30 mouse cellular contexts compared by ENCODE assay signal in genomic region chr2:76042210-76042609, GRCm38 (mm10).
DNase-seq lines count a peak whose midpoint lies in the region; ATAC-seq and TF ChIP-seq lines count a peak whose summit lies in the region.
"Had no signal": no experiment of that assay in that cellular context is flagged by ENCODE, and none has a peak within 500 bp of the region (broad histone marks: within the 10 kb centered on the region; RNA-seq: fewer than 3 reads in every experiment).

No protein-coding gene starts in this region.

- no peak for DNase-seq in liver, embryonic 11.5 days (ENCODE audit: low spot score)
- DNase-seq in hindbrain, embryonic 14.5 days (ENCODE audit: low spot score) = no peak
- no peak for DNase-seq in heart, adult 2 months
- no peak for DNase-seq in adrenal gland, postnatal 14 days
- no peak for DNase-seq in thymus, adult 18-20 months
- DNase-seq: adrenal gland, postnatal 25 days; cerebellum, adult 2 months; cerebellum, postnatal 14 days; gastrocnemius, postnatal 14 days; heart, postnatal 36 days; kidney, adult 11 months; kidney, postnatal 25 days; left cerebral cortex, postnatal 4 days; spleen, adult 18-20 months; thymus, postnatal 36 days had no signal

- intact Hi-C loops in heart, adult 2 months (cut with DNase I) = no loop called here

- H3K27ac ChIP-seq in liver, embryonic 11.5 days (ENCODE audit: low read depth, low read length) = no peak overlapping the region
- H3K27ac ChIP-seq in liver, embryonic 16.5 days (ENCODE audit: low read length) = no peak overlapping the region
- no peak overlapping the region for H3K27ac ChIP-seq in hindbrain, embryonic 14.5 days
- no peak overlapping the region for H3K27ac ChIP-seq in heart, adult 2 months
- H3K27ac ChIP-seq: forebrain, embryonic 13.5 days; hindbrain, embryonic 13.5 days; kidney, embryonic 15.5 days; layer of hippocampus, adult 2 months; left cerebral cortex, adult 2 months; limb, embryonic 15.5 days; lung, embryonic 15.5 days; midbrain, embryonic 10.5 days; midbrain, embryonic 15.5 days had no signal

- H3K36me3 ChIP-seq in megakaryocyte, embryonic 14.5 days (replicated peaks; ENCODE audit: low read length) = no peaks in the 10 kb centered on the region
- no peaks in the 10 kb centered on the region for H3K36me3 ChIP-seq in liver, embryonic 11.5 days (ENCODE audit: control insufficient read depth, insufficient read depth, low read length)
- no peaks in the 10 kb centered on the region for H3K36me3 ChIP-seq in liver, embryonic 16.5 days (ENCODE audit: control insufficient read depth, insufficient read depth)
- no peaks in the 10 kb centered on the region for H3K36me3 ChIP-seq in hindbrain, embryonic 14.5 days (replicated peaks; ENCODE audit: control insufficient read depth, insufficient read depth)
- H3K36me3 ChIP-seq in heart, adult 2 months (ENCODE audit: control insufficient read depth, insufficient read depth, low read length) = no peaks in the 10 kb centered on the region
- H3K36me3 ChIP-seq: hindbrain, embryonic 13.5 days; kidney, embryonic 15.5 days; limb, embryonic 15.5 days; lung, embryonic 15.5 days; midbrain, embryonic 10.5 days; midbrain, embryonic 15.5 days had no signal

- H3K4me2 ChIP-seq in liver, embryonic 11.5 days = no peak overlapping the region
- no peak overlapping the region for H3K4me2 ChIP-seq in liver, embryonic 16.5 days (ENCODE audit: low read depth, low read length)
- no peak overlapping the region for H3K4me2 ChIP-seq in hindbrain, embryonic 14.5 days (replicated peaks)
- H3K4me2 ChIP-seq: forebrain, embryonic 13.5 days; heart, embryonic 11.5 days; hindbrain, embryonic 13.5 days; kidney, embryonic 15.5 days; limb, embryonic 15.5 days; lung, embryonic 15.5 days; midbrain, embryonic 15.5 days had no signal

- no peak for ATAC-seq in megakaryocyte, adult 5-6 weeks (ENCODE audit: poor library complexity, severe bottlenecking)
- ATAC-seq in liver, embryonic 11.5 days (replicated peaks; ENCODE audit: low FRiP score) = peak; percentile 71
- peak; percentile 19; the same call in 1 of the 2 replicates for ATAC-seq in liver, embryonic 16.5 days (ENCODE audit: low read depth)
- no peak for ATAC-seq in hindbrain, embryonic 14.5 days (ENCODE audit: low FRiP score)
- ATAC-seq: forebrain, embryonic 13.5 days; inflammation-experienced regulatory T-cells, adult 6 months; midbrain, embryonic 15.5 days had no signal

- no peak overlapping the region for H3K9ac ChIP-seq in liver, embryonic 11.5 days (ENCODE audit: low read depth, low read length)
- H3K9ac ChIP-seq in liver, embryonic 16.5 days (ENCODE audit: low read depth, low read length) = no peak overlapping the region
- no peak overlapping the region for H3K9ac ChIP-seq in hindbrain, embryonic 14.5 days
- no peak overlapping the region for H3K9ac ChIP-seq in heart, adult 2 months (ENCODE audit: low read depth, low read length)
- H3K9ac ChIP-seq: forebrain, embryonic 13.5 days; hindbrain, embryonic 13.5 days; kidney, embryonic 15.5 days; limb, embryonic 15.5 days; lung, embryonic 15.5 days; midbrain, embryonic 15.5 days had no signal

- no peak for TF ChIP-seq CTCF in heart, adult 2 months (IDR thresholded peaks at IDR 0.05)

- WGBS in liver, embryonic 11.5 days = 41% methylated on average over 10 of the region's 10 CpGs
- 23% methylated on average over 10 of the region's 10 CpGs for WGBS in liver, embryonic 16.5 days (ENCODE audit: insufficient replicate concordance)
- WGBS in hindbrain, embryonic 14.5 days = 80% methylated on average over 10 of the region's 10 CpGs
- WGBS in heart, adult 2 months = 47% methylated on average over 10 of the region's 10 CpGs

- peaks cover 18% of the 10 kb centered on the region for H3K27me3 ChIP-seq in megakaryocyte, embryonic 14.5 days (replicated peaks)
- H3K27me3 ChIP-seq in liver, embryonic 11.5 days (replicated peaks; ENCODE audit: control insufficient read depth, insufficient read depth, low read length) = no peaks in the 10 kb centered on the region
- H3K27me3 ChIP-seq in liver, embryonic 16.5 days (ENCODE audit: control insufficient read depth, insufficient read depth, low read depth, low read length) = no peaks in the 10 kb centered on the region
- H3K27me3 ChIP-seq in hindbrain, embryonic 14.5 days (ENCODE audit: control insufficient read depth, insufficient read depth, low read length) = no peaks in the 10 kb centered on the region
- H3K27me3 ChIP-seq in heart, adult 2 months (ENCODE audit: control insufficient read depth, insufficient read depth, low read length) = no peaks in the 10 kb centered on the region
- H3K27me3 ChIP-seq: CH12.LX; forebrain, embryonic 13.5 days; hindbrain, embryonic 13.5 days; kidney, embryonic 15.5 days; limb, embryonic 15.5 days; lung, embryonic 15.5 days; midbrain, embryonic 15.5 days had no signal

- no peak for TF ChIP-seq POLR2A in heart, adult 2 months (IDR thresholded peaks at IDR 0.05; ENCODE audit: insufficient read depth, low read depth, low read length)

- peaks cover 20% of the 10 kb centered on the region for H3K4me1 ChIP-seq in megakaryocyte, embryonic 14.5 days
- H3K4me1 ChIP-seq in liver, embryonic 11.5 days (replicated peaks; ENCODE audit: control insufficient read depth, insufficient read depth, low read length) = no peaks in the 10 kb centered on the region
- H3K4me1 ChIP-seq in liver, embryonic 16.5 days (ENCODE audit: control insufficient read depth, low read depth, low read length) = no peaks in the 10 kb centered on the region
- H3K4me1 ChIP-seq in hindbrain, embryonic 14.5 days (replicated peaks; ENCODE audit: control insufficient read depth, insufficient read depth, low read length) = no peaks in the 10 kb centered on the region
- H3K4me1 ChIP-seq in heart, adult 2 months (ENCODE audit: control insufficient read depth, insufficient read depth, low read length) = no peaks in the 10 kb centered on the region
- H3K4me1 ChIP-seq: hindbrain, embryonic 13.5 days; kidney, embryonic 15.5 days; lung, embryonic 15.5 days; midbrain, embryonic 10.5 days; midbrain, embryonic 15.5 days had no signal

- H3K9me3 ChIP-seq in megakaryocyte, embryonic 14.5 days = 0 out of 2 replicates have a peak, but pooled peaks cover 2% of the 10 kb centered on the region
- H3K9me3 ChIP-seq in liver, embryonic 11.5 days (ENCODE audit: control insufficient read depth, low read length) = no peaks in the 10 kb centered on the region
- H3K9me3 ChIP-seq in liver, embryonic 16.5 days (replicated peaks; ENCODE audit: control insufficient read depth, low read length) = no peaks in the 10 kb centered on the region
- H3K9me3 ChIP-seq in hindbrain, embryonic 14.5 days (ENCODE audit: control insufficient read depth, low read length) = no peaks in the 10 kb centered on the region
- H3K9me3 ChIP-seq: forebrain, embryonic 13.5 days; hindbrain, embryonic 13.5 days; kidney, embryonic 15.5 days; limb, embryonic 15.5 days; lung, embryonic 15.5 days; midbrain, embryonic 10.5 days; midbrain, embryonic 15.5 days had no signal

- no peaks in the 10 kb centered on the region for H3K79me2 ChIP-seq in heart, adult 2 months (replicated peaks; ENCODE audit: control insufficient read depth, insufficient read depth, low read length)

- TF ChIP-seq EP300 in heart, adult 2 months (IDR thresholded peaks at IDR 0.05; ENCODE audit: insufficient read depth, low read depth, low read length) = no peak

- peak overlapping the region; percentile 31 for H3K4me3 ChIP-seq in megakaryocyte, embryonic 14.5 days (replicated peaks)
- H3K4me3 ChIP-seq in liver, embryonic 11.5 days (ENCODE audit: low read depth, low read length) = no peak overlapping the region
- no peak overlapping the region for H3K4me3 ChIP-seq in liver, embryonic 16.5 days (ENCODE audit: low read depth, low read length)
- no peak overlapping the region for H3K4me3 ChIP-seq in hindbrain, embryonic 14.5 days (replicated peaks; ENCODE audit: low read length)
- H3K4me3 ChIP-seq in heart, adult 2 months = no peak overlapping the region
- H3K4me3 ChIP-seq: forebrain, embryonic 13.5 days; hindbrain, embryonic 13.5 days; kidney, embryonic 15.5 days; layer of hippocampus, adult 2 months; left cerebral cortex, adult 2 months; limb, embryonic 15.5 days; lung, embryonic 15.5 days; midbrain, embryonic 10.5 days; midbrain, embryonic 15.5 days had no signal

Comparison
In these comparisons a context has a peak if more than half of its experiments do, and no peak if none do; other contexts are left out.
1. ATAC-seq: peak in liver, embryonic 11.5 days (single experiment) and liver, embryonic 16.5 days (single experiment); none in megakaryocyte, adult 5-6 weeks (single experiment) and hindbrain, embryonic 14.5 days (single experiment).